Mouse (Mus musculus) thymus, adult 2 months (tissue): Measurements from ENCODE around the gene Gm6763.

ENCODE experiments used
- CTCF ChIP-seq: fragments of 200-500 bp; IDR thresholded peaks from 2 replicates; pipeline ENCODE4 v1.5.1; 2012; ENCODE audit warnings: mild to moderate bottlenecking, control low read depth, low read length, moderate library complexity, borderline replicate concordance; ENCODE audit not compliant: control insufficient read depth, poor library complexity, insufficient read depth; ENCODE audit errors: extremely low read depth
- POLR2A ChIP-seq: fragments of 200-500 bp; IDR thresholded peaks from 2 replicates; pipeline ENCODE4 v1.6.1; 2012; ENCODE audit warnings: mild to moderate bottlenecking, low read length, control low read depth, moderate library complexity; ENCODE audit not compliant: control insufficient read depth, poor library complexity, insufficient read depth; ENCODE audit errors: extremely low read depth

GRCm38 (mm10) chr10:104110044-104110443, 41.3 kb upstream of the Gm6763 start:
- TF ChIP-seq CTCF (no peak), POLR2A (no peak)
